ENCODE assay signal across 8 mouse cellular contexts in the genomic region with DNA sequence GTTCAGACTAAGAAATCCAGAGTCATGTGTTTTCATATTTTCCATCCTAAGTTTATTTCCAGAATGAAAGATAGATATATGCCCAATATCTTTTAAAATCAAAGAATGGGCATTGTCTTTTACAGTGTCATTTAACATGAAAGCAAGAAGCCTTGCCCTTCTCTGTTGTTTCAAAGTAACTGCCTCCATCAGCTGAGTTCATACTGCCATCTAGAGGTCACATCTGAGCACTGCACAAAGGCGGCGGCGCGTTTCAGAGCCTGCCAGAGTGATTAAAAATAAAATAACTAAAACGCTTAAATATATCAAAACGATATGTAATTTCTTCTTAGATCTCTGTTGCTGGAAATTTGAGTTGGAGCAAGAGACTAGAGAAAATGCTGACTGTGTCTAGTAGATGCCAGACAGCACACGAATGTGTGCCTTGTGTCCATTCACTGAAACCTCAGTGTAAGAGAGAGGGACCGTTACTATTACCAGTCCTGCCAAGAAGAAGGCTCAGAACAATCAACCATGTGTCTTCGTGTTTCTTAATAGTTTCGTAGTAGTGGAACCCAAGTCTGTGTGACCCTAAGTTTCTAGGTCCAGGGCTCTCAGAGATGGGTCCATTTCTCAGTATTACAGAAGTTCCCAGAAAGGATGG.
DNase-seq lines count a peak whose midpoint lies in the region; ATAC-seq lines count a peak whose summit lies in the region.

No protein-coding gene starts in this region.

- peak; percentile 55 for DNase-seq in cerebellum, adult 11 months
- peak; percentile 56 for DNase-seq in adrenal gland, adult 2 months
- DNase-seq in embryo, embryonic 11 days: peak; percentile 69
- DNase-seq in heart, postnatal 10 days: peak; percentile 69 to 84
- peak; percentile 25 to 85 for DNase-seq in layer of hippocampus, adult 8-10 months (ENCODE audit: low spot score in 2 of 2)
- DNase-seq in right cerebral cortex, postnatal 25 days: peak; percentile 65

- ATAC-seq in cerebellum, adult (ENCODE audit: insufficient number of reproducible peaks, low FRiP score, low TSS enrichment): no peak
- ATAC-seq in megakaryocyte, adult 5-6 weeks (ENCODE audit: poor library complexity, severe bottlenecking): peak; percentile 68

- intact Hi-C loops in heart, postnatal 10 days (cut with DNase I): loop anchor here (1.0 kb wide), 2 partner anchors 398 to 511 kb away; no protein-coding TSS in a partner anchor
